Mouse (Mus musculus) heart, postnatal 0 days (tissue): ENCODE results near the gene Dynlrb1. TPM values are rescaled to one million over a fixed set of nuclear protein-coding genes. Genes with fewer than 3 reads are reported as not detected.

Experiments used
- ATAC-seq: fragments of 200-750 bp; cut with Nextera tagmentation; 2 replicates; pipeline ENCODE4 v1.8.0; 2017; ENCODE audit warnings: low read depth, moderate number of reproducible peaks, moderate library complexity; ENCODE audit not compliant: insufficient read depth
- DNase-seq: peaks from one replicate; pipeline ENCODE4 v3.0.0-alpha.2; 2016; ENCODE audit warnings: low spot score
- H3K27ac ChIP-seq: fragments of 300-500 bp; sonication (generic); 2 replicates; pipeline ENCODE4 v1.5.1; 2014; ENCODE audit warnings: low read depth, mild to moderate bottlenecking
- H3K27me3 ChIP-seq: fragments of 300-500 bp; sonication (generic); 2 replicates; pipeline ENCODE4 v1.6.1; 2014; ENCODE audit warnings: low read length, mixed read lengths; ENCODE audit not compliant: control insufficient read depth, insufficient read depth
- H3K36me3 ChIP-seq: fragments of 300-500 bp; sonication (generic); replicated peaks from 2 replicates; pipeline ENCODE4 v1.6.1; 2014; ENCODE audit warnings: low read length, mixed read lengths; ENCODE audit not compliant: control insufficient read depth, insufficient read depth
- H3K4me1 ChIP-seq: fragments of 300-500 bp; sonication (generic); 2 replicates; pipeline ENCODE4 v1.6.1; 2014; ENCODE audit warnings: antibody characterized with exemption; ENCODE audit not compliant: control insufficient read depth, insufficient read depth
- H3K4me2 ChIP-seq: fragments of 300-500 bp; sonication (generic); 2 replicates; pipeline ENCODE4 v1.6.1; 2014; ENCODE audit warnings: low read depth, mild to moderate bottlenecking, low read length, moderate library complexity
- H3K4me3 ChIP-seq: fragments of 300-500 bp; sonication (generic); 2 replicates; pipeline ENCODE4 v1.5.1; 2014; ENCODE audit warnings: low read depth, low read length
- H3K9ac ChIP-seq: fragments of 300-500 bp; sonication (generic); replicated peaks from 2 replicates; pipeline ENCODE4 v1.6.1; 2014; ENCODE audit warnings: low read depth, low read length, mixed read lengths
- H3K9me3 ChIP-seq: fragments of 300-500 bp; sonication (generic); replicated peaks from 2 replicates; pipeline ENCODE4 v1.6.1; 2016; ENCODE audit warnings: low read length; ENCODE audit not compliant: control insufficient read depth
- CTCF ChIP-seq: IDR thresholded peaks from 2 replicates; pipeline ENCODE4 v1.5.1; 2016; ENCODE audit warnings: antibody characterized with exemption, control low read depth, low read depth
- EP300 ChIP-seq: IDR thresholded peaks from 2 replicates; pipeline ENCODE4 v1.6.1; 2016; ENCODE audit warnings: antibody characterized with exemption, low read depth
- WGBS: fragments of 180-500 bp; shearing (Covaris S2); extraction: QIAGEN DNeasy Blood & Tissue Kit; methylation state at CpG from one replicate; pipeline ENCODE4 v1.1.7; 2014; 5-methylcytosine and 5-hydroxymethylcytosine counted together
- polyA plus RNA-seq: library from polyadenylated mRNA; unstranded; fragments of >200 nt; fragmentation: Nextera tagmentation; extraction: Ambion mirVana; gene quantifications from 2 replicates; pipeline ENCODE4 v1.2.1, GENCODE M21; 2015
- total RNA-seq: library from RNA; depleted of rRNA; stranded (reverse); fragments of >200 nt; gene quantifications from 2 replicates; pipeline ENCODE4 v1.2.3, GENCODE M21; 2014; ENCODE audit warnings: low replicate concordance; rRNA removed

Gene Dynlrb1
- total RNA-seq (159 and 215 TPM in 2 replicates), polyA plus RNA-seq (423 and 444 TPM in 2 replicates)

DNA sequence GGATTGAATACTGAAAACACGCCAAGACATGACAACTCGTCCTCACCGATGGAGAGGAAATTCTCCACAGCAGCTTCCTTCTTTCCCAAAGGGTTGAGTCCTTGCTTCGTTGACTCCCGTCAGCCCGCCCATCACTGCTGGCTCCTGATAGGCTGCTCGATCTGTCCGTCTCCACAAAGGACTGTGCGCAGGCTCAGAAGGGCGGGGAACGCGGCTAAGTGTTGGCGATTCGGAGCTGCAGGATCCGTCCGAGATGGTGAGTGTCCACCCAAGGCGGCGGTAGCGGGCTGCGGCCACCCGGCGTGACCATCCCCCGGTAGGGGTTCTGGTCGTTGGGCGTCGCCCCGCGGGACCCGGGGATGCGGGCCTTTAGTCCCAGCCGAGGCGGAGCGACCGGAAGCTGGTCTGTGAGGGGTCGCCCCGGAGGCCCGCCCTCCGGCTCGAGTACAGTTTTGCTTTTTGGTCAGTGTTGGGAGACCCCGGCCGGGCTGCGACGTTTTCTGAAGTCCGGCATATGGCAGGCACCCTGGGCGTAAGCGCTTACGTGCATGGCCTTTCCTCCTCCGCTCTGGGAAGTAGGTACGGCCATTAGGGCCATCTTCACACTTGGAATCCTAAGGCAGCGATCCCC lies at the start of gene Dynlrb1:
Dynlrb1 (plus strand) TSS at position 172 of the 631 bp plus-strand sequence.
- Histone ChIP-seq H3K4me2 (peak within 1 kb of the TSS; percentile 79), H3K36me3 (0 out of 2 replicates have a peak, but pooled peaks cover 7% of the 10 kb centered on the region), H3K4me1 (peaks cover 25% of the 10 kb centered on the region), H3K4me3 (peak within 1 kb of the TSS; percentile 94), H3K27me3 (no peaks in the 10 kb centered on the region), H3K9ac (peak within 1 kb of the TSS; percentile 87), H3K27ac (peak within 1 kb of the TSS; percentile 87), H3K9me3 (no peaks in the 10 kb centered on the region)
- peak; percentile 95 for DNase-seq
- TF ChIP-seq CTCF = no peak
- no peak for TF ChIP-seq EP300
- 0% methylated on average over 50 of the region's 50 CpGs for WGBS
- peak; percentile 99 for ATAC-seq

DNA sequence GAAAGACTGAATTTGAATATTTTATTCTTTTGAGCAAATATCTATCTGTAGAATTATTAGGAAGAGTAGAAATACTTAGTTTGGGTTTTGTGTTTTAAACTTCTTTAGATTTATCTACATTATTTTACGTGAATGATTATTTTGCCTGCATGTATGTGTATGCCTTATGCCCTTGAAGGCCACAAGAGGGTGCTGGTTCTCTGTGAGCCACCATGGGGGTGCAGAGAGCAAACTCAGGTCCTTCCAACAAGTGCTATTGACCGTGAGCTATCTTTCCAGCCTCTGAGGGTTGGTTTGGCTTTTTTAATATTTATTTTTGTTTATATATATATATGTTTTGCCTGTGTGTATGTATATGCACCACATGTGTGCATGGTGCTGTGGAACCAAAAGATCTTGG lies 28.9 kb upstream of the Dynlrb1 start:
- Histone ChIP-seq H3K27me3 (no peaks in the 10 kb centered on the region), H3K4me1 (no peaks in the 10 kb centered on the region), H3K9me3 (no peaks in the 10 kb centered on the region), H3K9ac (no peak overlapping the region), H3K36me3 (peaks cover 74% of the 10 kb centered on the region), H3K27ac (no peak overlapping the region), H3K4me3 (no peak overlapping the region), H3K4me2 (no peak overlapping the region)
- ATAC-seq (peak; percentile 53; the same call in 1 of the 2 replicates), DNase-seq (no peak)
- TF ChIP-seq CTCF (peak; percentile 61), EP300 (no peak)
- WGBS = 78% methylated on average over 2 of the region's 2 CpGs

DNA sequence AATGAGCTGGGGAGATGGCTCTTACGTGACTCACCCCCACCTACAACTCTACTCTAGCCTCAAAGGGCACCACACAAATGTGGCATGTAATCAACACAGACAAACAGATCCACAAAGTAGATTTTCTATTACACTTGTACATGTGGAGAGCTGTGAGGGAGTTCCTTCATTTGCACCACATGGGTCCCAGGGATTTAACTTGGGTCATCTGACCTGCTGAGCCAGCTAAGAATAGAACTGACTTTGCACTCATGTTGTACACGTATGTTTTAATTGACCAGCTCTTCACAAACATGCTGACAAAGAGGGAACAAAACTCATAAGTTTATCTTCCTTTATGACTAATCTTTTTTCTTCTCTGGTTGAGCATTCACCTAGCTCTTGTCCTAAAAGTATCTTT lies 13.2 kb upstream of the Dynlrb1 start:
- Histone ChIP-seq H3K4me1 (peaks cover 12% of the 10 kb centered on the region), H3K27ac (peak overlapping the region; percentile 64), H3K4me3 (no peak overlapping the region), H3K9me3 (no peaks in the 10 kb centered on the region), H3K9ac (no peak overlapping the region), H3K27me3 (no peaks in the 10 kb centered on the region), H3K36me3 (peaks cover 75% of the 10 kb centered on the region), H3K4me2 (no peak overlapping the region)
- DNase-seq = peak; percentile 51
- 56% methylated on average over 2 of the region's 2 CpGs for WGBS
- peak; percentile 68 for ATAC-seq
- TF ChIP-seq EP300 (no peak), CTCF (no peak)

DNA sequence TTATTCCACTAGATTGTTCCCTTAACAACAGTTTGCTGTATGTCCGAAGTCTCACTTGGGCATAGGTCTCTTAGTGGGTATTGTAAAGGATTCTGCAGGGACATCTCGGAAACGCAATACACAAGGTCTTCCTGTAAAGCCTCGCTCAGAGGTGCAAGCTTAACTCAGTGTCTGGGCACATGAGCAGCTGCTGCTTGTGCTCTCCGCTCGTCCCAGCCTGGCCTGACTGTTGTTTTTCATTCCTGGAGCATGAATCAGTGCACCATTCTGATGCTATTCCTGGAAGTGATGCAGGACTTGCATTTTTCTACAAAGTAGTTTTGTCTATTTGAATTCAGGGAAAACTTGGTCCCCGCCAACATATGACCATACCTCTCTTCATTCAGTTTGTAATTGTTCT lies 11.6 kb upstream of the Dynlrb1 start:
- TF ChIP-seq EP300 (peak; percentile 43; the same call in 1 of the 2 replicates), CTCF (no peak)
- no peak overlapping the region for H3K4me2 ChIP-seq
- H3K36me3 ChIP-seq = peaks cover 62% of the 10 kb centered on the region
- ATAC-seq = peak; percentile 82
- peak overlapping the region; percentile 74 for H3K27ac ChIP-seq
- DNase-seq = peak; percentile 71
- H3K27me3 ChIP-seq = no peaks in the 10 kb centered on the region
- 33% methylated on average over 7 of the region's 7 CpGs for WGBS
- H3K4me1 ChIP-seq = peaks cover 12% of the 10 kb centered on the region
- no peak overlapping the region for H3K9ac ChIP-seq
- no peaks in the 10 kb centered on the region for H3K9me3 ChIP-seq
- no peak overlapping the region for H3K4me3 ChIP-seq

DNA sequence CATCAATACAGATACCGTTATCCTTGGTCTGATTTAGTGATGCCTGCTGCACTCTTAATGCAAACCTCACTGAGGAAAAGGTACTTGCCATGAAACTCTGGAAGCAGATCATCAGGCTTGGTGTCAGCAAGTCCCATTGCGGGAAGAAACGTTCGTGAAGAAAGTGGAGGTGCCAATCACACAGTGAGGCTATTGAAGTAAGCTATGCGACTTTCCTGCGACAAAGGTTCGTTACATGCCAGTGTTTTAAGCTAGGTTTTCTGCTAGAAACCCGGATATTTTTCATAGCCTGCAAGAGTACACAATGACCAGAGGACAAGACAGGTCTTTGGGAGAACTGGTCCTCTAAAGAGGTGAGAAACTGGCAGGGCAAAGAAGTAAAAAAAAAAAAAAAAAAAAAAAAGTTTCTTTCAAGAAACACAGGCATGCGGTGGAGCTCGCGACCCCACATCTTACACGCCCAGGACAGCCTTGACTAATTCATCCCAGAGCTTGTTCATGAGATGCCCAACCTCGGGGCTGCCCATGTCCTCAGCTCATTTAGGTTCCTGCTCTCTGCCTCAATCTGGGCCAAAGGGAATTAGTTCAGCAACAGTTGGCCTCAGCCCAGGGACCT lies 479 bp upstream of the Dynlrb1 start:
- Histone ChIP-seq H3K27ac (peak overlapping the region; percentile 87), H3K4me3 (peak overlapping the region; percentile 94), H3K27me3 (no peaks in the 10 kb centered on the region), H3K36me3 (0 out of 2 replicates have a peak, but pooled peaks cover 4% of the 10 kb centered on the region), H3K9ac (peak overlapping the region; percentile 87), H3K4me2 (peak overlapping the region; percentile 79), H3K4me1 (peaks cover 25% of the 10 kb centered on the region), H3K9me3 (no peaks in the 10 kb centered on the region)
- DNase-seq (no peak), ATAC-seq (peak; percentile 85)
- 8% methylated on average over 13 of the region's 13 CpGs for WGBS
- TF ChIP-seq CTCF (no peak), EP300 (no peak)
